ENCODE assay signal across 22 mouse cellular contexts in genomic region chr5:98127074-98127473, GRCm38 (mm10). TPM values are rescaled to one million over a fixed set of nuclear protein-coding genes. Genes with fewer than 3 reads are reported as not detected.
"Had no signal": no experiment of that assay in that cellular context is flagged by ENCODE, and none has a peak within 500 bp of the region (broad histone marks: within the 10 kb centered on the region; RNA-seq: fewer than 3 reads in every experiment).

No protein-coding gene starts in this region.

- H3K9ac ChIP-seq: liver, embryonic 13.5 days; liver, embryonic 15.5 days; lung, embryonic 14.5 days; midbrain, embryonic 12.5 days; neural tube, embryonic 13.5 days; neural tube, embryonic 15.5 days had no signal

- H3K36me3 ChIP-seq: liver, embryonic 13.5 days; liver, embryonic 15.5 days; midbrain, embryonic 10.5 days; midbrain, embryonic 12.5 days; neural tube, embryonic 13.5 days; neural tube, embryonic 15.5 days had no signal

- H3K27ac ChIP-seq: liver, embryonic 13.5 days; liver, embryonic 15.5 days; midbrain, embryonic 10.5 days; midbrain, embryonic 12.5 days; neural tube, embryonic 13.5 days; neural tube, embryonic 15.5 days had no signal

- DNase-seq: liver, embryonic 13.5 days; lung, adult 18-20 months; lung, embryonic 14.5 days; lung, postnatal 4 days; midbrain, embryonic 14.5 days; retina, postnatal 1 day; right cerebral cortex, adult 18-20 months; right cerebral cortex, postnatal 25 days; right cerebral cortex, postnatal 4 days; spleen, adult 18-20 months; thymus, adult 18-20 months; thymus, postnatal 25 days; thymus, postnatal 4 days had no signal

- H3K27me3 ChIP-seq: liver, embryonic 13.5 days; liver, embryonic 15.5 days; midbrain, embryonic 12.5 days; neural tube, embryonic 13.5 days; neural tube, embryonic 15.5 days had no signal

- H3K4me2 ChIP-seq: liver, embryonic 13.5 days; liver, embryonic 15.5 days; lung, embryonic 14.5 days; midbrain, embryonic 12.5 days; neural tube, embryonic 13.5 days; neural tube, embryonic 15.5 days had no signal

- ATAC-seq: midbrain, embryonic 16.5 days had no signal

- H3K4me1 ChIP-seq: liver, embryonic 13.5 days; liver, embryonic 15.5 days; midbrain, embryonic 10.5 days; midbrain, embryonic 12.5 days; neural tube, embryonic 13.5 days; neural tube, embryonic 15.5 days had no signal

- H3K9me3 ChIP-seq: liver, embryonic 13.5 days; liver, embryonic 15.5 days; midbrain, embryonic 10.5 days; midbrain, embryonic 12.5 days; neural tube, embryonic 13.5 days; neural tube, embryonic 15.5 days had no signal

- H3K4me3 ChIP-seq: liver, embryonic 13.5 days; liver, embryonic 15.5 days; midbrain, embryonic 10.5 days; midbrain, embryonic 12.5 days; myocyte; neural tube, embryonic 13.5 days; neural tube, embryonic 15.5 days had no signal

RNA-seq across cellular contexts. Expression of gene Prdm8, which starts 39.9 kb away (rescaled TPM):
- total RNA-seq: megakaryocyte-erythroid progenitor cell, adult 5-6 weeks had no signal
- polyA plus RNA-seq: liver, embryonic 13.5 days; liver, embryonic 15.5 days; thymus, postnatal 0 days had no signal
